Mouse (Mus musculus): ENCODE data around the gene Tnni3. TPM values are rescaled to one million over a fixed set of nuclear protein-coding genes. Genes with fewer than 3 reads are reported as not detected.
A peak's percentile ranks its signal among the peaks of the same experiment; 100 is the strongest.

The Tnni3 gene
- polyA plus RNA-seq, 1 experiment: 1,187 TPM

- Histone ChIP-seq H3K4me1 (replicated peaks; ENCODE audit: control insufficient read depth, insufficient read depth, low read length) (peaks cover 26% of the 10 kb centered on the region), H3K4me3 (ENCODE audit: control insufficient read depth, insufficient read depth, low read length) (no peak overlapping the region), H3K27ac (ENCODE audit: control insufficient read depth, insufficient read depth, low read length) (no peak overlapping the region), H3K27me3 (ENCODE audit: control insufficient read depth, insufficient read depth, low read length) (no peaks in the 10 kb centered on the region), H3K36me3 (ENCODE audit: control insufficient read depth, insufficient read depth, low read length) (peaks cover 14% of the 10 kb centered on the region)
- DNase-seq: no peak
- TF ChIP-seq POLR2A (IDR thresholded peaks at IDR 0.05; ENCODE audit: control insufficient read depth, extremely low read depth, insufficient read depth, low read length, poor library complexity) (no peak), CTCF (IDR thresholded peaks at IDR 0.05; ENCODE audit: borderline replicate concordance, control insufficient read depth, extremely low read depth, insufficient read depth, low read length, poor library complexity) (no peak)
- 67% methylated on average over 9 of the region's 9 CpGs for WGBS
Observed at GRCm38 (mm10) chr7:4498251-4498650, 25.8 kb downstream of the Tnni3 start.

GRCm38 (mm10) chr7:4497271-4497903 is 26.6 kb downstream of the Tnni3 start:
- TF ChIP-seq POLR2A (IDR thresholded peaks at IDR 0.05; ENCODE audit: control insufficient read depth, extremely low read depth, insufficient read depth, low read length, poor library complexity): no peak
- no peak for TF ChIP-seq CTCF (IDR thresholded peaks at IDR 0.05; ENCODE audit: borderline replicate concordance, control insufficient read depth, extremely low read depth, insufficient read depth, low read length, poor library complexity)
- Histone ChIP-seq H3K4me1 (replicated peaks; ENCODE audit: control insufficient read depth, insufficient read depth, low read length) (peaks cover 33% of the 10 kb centered on the region), H3K27me3 (ENCODE audit: control insufficient read depth, insufficient read depth, low read length) (no peaks in the 10 kb centered on the region), H3K27ac (ENCODE audit: control insufficient read depth, insufficient read depth, low read length) (no peak overlapping the region), H3K4me3 (ENCODE audit: control insufficient read depth, insufficient read depth, low read length) (no peak overlapping the region), H3K36me3 (ENCODE audit: control insufficient read depth, insufficient read depth, low read length) (peaks cover 14% of the 10 kb centered on the region)
- 96% methylated on average over 9 of the region's 9 CpGs for WGBS
- no peak for DNase-seq

GRCm38 (mm10) chr7:4496468-4496867 is 27.6 kb downstream of the Tnni3 start:
- Histone ChIP-seq H3K27me3 (ENCODE audit: control insufficient read depth, insufficient read depth, low read length) (no peaks in the 10 kb centered on the region), H3K36me3 (ENCODE audit: control insufficient read depth, insufficient read depth, low read length) (peaks cover 14% of the 10 kb centered on the region), H3K27ac (ENCODE audit: control insufficient read depth, insufficient read depth, low read length) (no peak overlapping the region), H3K4me1 (replicated peaks; ENCODE audit: control insufficient read depth, insufficient read depth, low read length) (peaks cover 32% of the 10 kb centered on the region), H3K4me3 (ENCODE audit: control insufficient read depth, insufficient read depth, low read length) (no peak overlapping the region)
- TF ChIP-seq POLR2A (IDR thresholded peaks at IDR 0.05; ENCODE audit: control insufficient read depth, extremely low read depth, insufficient read depth, low read length, poor library complexity) (no peak), CTCF (IDR thresholded peaks at IDR 0.05; ENCODE audit: borderline replicate concordance, control insufficient read depth, extremely low read depth, insufficient read depth, low read length, poor library complexity) (no peak)
- 98% methylated on average over 3 of the region's 3 CpGs for WGBS
- no peak for DNase-seq

- Histone ChIP-seq H3K4me3 (ENCODE audit: control insufficient read depth, insufficient read depth, low read length) (no peak overlapping the region), H3K27me3 (ENCODE audit: control insufficient read depth, insufficient read depth, low read length) (no peaks in the 10 kb centered on the region), H3K36me3 (ENCODE audit: control insufficient read depth, insufficient read depth, low read length) (peaks cover 23% of the 10 kb centered on the region), H3K27ac (ENCODE audit: control insufficient read depth, insufficient read depth, low read length) (no peak overlapping the region), H3K4me1 (replicated peaks; ENCODE audit: control insufficient read depth, insufficient read depth, low read length) (peaks cover 19% of the 10 kb centered on the region)
- no peak for TF ChIP-seq CTCF (IDR thresholded peaks at IDR 0.05; ENCODE audit: borderline replicate concordance, control insufficient read depth, extremely low read depth, insufficient read depth, low read length, poor library complexity)
- TF ChIP-seq POLR2A (IDR thresholded peaks at IDR 0.05; ENCODE audit: control insufficient read depth, extremely low read depth, insufficient read depth, low read length, poor library complexity): no peak
- WGBS: 91% methylated on average over 1 of the region's 1 CpGs
- no peak for DNase-seq
Observed at GRCm38 (mm10) chr7:4493991-4494390, 30.0 kb downstream of the Tnni3 start.

- DNase-seq: peak; percentile 23
- H3K4me3 ChIP-seq (ENCODE audit: control insufficient read depth, insufficient read depth, low read length): no peak overlapping the region
Observed at GRCm38 (mm10) chr7:4492284-4493224, 31.5 kb downstream of the Tnni3 start.

GRCm38 (mm10) chr7:4491308-4491707 is 32.7 kb downstream of the Tnni3 start:
- 75% methylated on average over 6 of the region's 6 CpGs for WGBS
- no peak for TF ChIP-seq CTCF (IDR thresholded peaks at IDR 0.05; ENCODE audit: borderline replicate concordance, control insufficient read depth, extremely low read depth, insufficient read depth, low read length, poor library complexity)
- no peak for TF ChIP-seq POLR2A (IDR thresholded peaks at IDR 0.05; ENCODE audit: control insufficient read depth, extremely low read depth, insufficient read depth, low read length, poor library complexity)

More at GRCm38 (mm10) chr7:4492284-4493224, 31.5 kb downstream of the Tnni3 start:
- 47% methylated on average over 13 of the region's 13 CpGs for WGBS
- H3K27ac ChIP-seq (ENCODE audit: control insufficient read depth, insufficient read depth, low read length): no peak overlapping the region
- TF ChIP-seq POLR2A (IDR thresholded peaks at IDR 0.05; ENCODE audit: control insufficient read depth, extremely low read depth, insufficient read depth, low read length, poor library complexity) (no peak), CTCF (IDR thresholded peaks at IDR 0.05; ENCODE audit: borderline replicate concordance, control insufficient read depth, extremely low read depth, insufficient read depth, low read length, poor library complexity) (no peak)
- H3K4me1 ChIP-seq (replicated peaks; ENCODE audit: control insufficient read depth, insufficient read depth, low read length): peaks cover 12% of the 10 kb centered on the region
- H3K27me3 ChIP-seq (ENCODE audit: control insufficient read depth, insufficient read depth, low read length): no peaks in the 10 kb centered on the region
- H3K36me3 ChIP-seq (ENCODE audit: control insufficient read depth, insufficient read depth, low read length): peaks cover 23% of the 10 kb centered on the region

More at GRCm38 (mm10) chr7:4491308-4491707, 32.7 kb downstream of the Tnni3 start:
- peaks cover 15% of the 10 kb centered on the region; the same call in 1 of the 2 replicates for H3K36me3 ChIP-seq (ENCODE audit: control insufficient read depth, insufficient read depth, low read length)
- H3K4me3 ChIP-seq (ENCODE audit: control insufficient read depth, insufficient read depth, low read length): no peak overlapping the region
- no peaks in the 10 kb centered on the region for H3K27me3 ChIP-seq (ENCODE audit: control insufficient read depth, insufficient read depth, low read length)
- no peak overlapping the region for H3K27ac ChIP-seq (ENCODE audit: control insufficient read depth, insufficient read depth, low read length)
- DNase-seq: no peak
- H3K4me1 ChIP-seq (replicated peaks; ENCODE audit: control insufficient read depth, insufficient read depth, low read length): peaks cover 12% of the 10 kb centered on the region

All from thymus, adult 2 months (tissue).